Mouse (Mus musculus): ENCODE data around the gene Ciao2b.

- TF ChIP-seq CTCF (conservative IDR thresholded peaks at IDR 0.05 in 1 of 2, IDR thresholded peaks at IDR 0.05 in 1 of 2; ENCODE audit: low read depth in 2 of 2, low read length in 2 of 2) (no peak), KAT2A (IDR thresholded peaks at IDR 0.05; ENCODE audit: insufficient replicate concordance, low read length) (0 out of 2 replicates have a peak, but pooled peaks have one; percentile 47), MAX (IDR thresholded peaks at IDR 0.05; ENCODE audit: low read length) (peak; percentile 84), MEF2A (IDR thresholded peaks at IDR 0.05; ENCODE audit: borderline replicate concordance, low read depth, low read length) (0 out of 2 replicates have a peak, but pooled peaks have one; percentile 23), ZC3H11A (IDR thresholded peaks at IDR 0.05; ENCODE audit: low read depth, low read length) (no peak), ELF1 (IDR thresholded peaks at IDR 0.05; ENCODE audit: low read depth, low read length) (peak; percentile 82), SIN3A (IDR thresholded peaks at IDR 0.05; ENCODE audit: low read length) (peak; percentile 91; the same call in 1 of the 2 replicates), POLR2A (IDR thresholded peaks at IDR 0.05; ENCODE audit: low read depth, low read length) (peak; percentile 95), MAZ (IDR thresholded peaks at IDR 0.05; ENCODE audit: low read depth, low read length) (peak; percentile 90), CHD1 (IDR thresholded peaks at IDR 0.05; ENCODE audit: low read depth, low read length) (no peak), MYC (IDR thresholded peaks at IDR 0.05; ENCODE audit: low read depth, low read length) (peak; percentile 87)
Observed at GRCm38 (mm10) chr8:104591133-104591834, 50.5 kb downstream of the Ciao2b start, which contains the start of gene Pdp2.

All from CH12.LX (cell line).